Mouse (Mus musculus) heart, embryonic 10.5 days (tissue): ENCODE data around the gene Apol9b. TPM values are rescaled to one million over a fixed set of nuclear protein-coding genes. Genes with fewer than 3 reads are reported as not detected.

Experiments
- DNase-seq: peaks from one replicate; pipeline ENCODE4 v3.0.0-alpha.2; 2017; ENCODE audit warnings: low spot score
- H3K27ac ChIP-seq: fragments of 300-500 bp; sonication (generic); 2 replicates; pipeline ENCODE4 v1.5.1; 2016; ENCODE audit warnings: mild to moderate bottlenecking
- H3K27me3 ChIP-seq: fragments of 300-500 bp; sonication (generic); 2 replicates; pipeline ENCODE4 v1.6.1; 2016; ENCODE audit warnings: mild to moderate bottlenecking; ENCODE audit not compliant: poor library complexity, insufficient read depth, severe bottlenecking
- H3K36me3 ChIP-seq: fragments of 300-500 bp; sonication (generic); 2 replicates; pipeline ENCODE4 v1.6.1; 2016; ENCODE audit warnings: mild to moderate bottlenecking, moderate library complexity
- H3K4me1 ChIP-seq: fragments of 300-500 bp; sonication (generic); 2 replicates; pipeline ENCODE4 v1.6.1; 2016; ENCODE audit warnings: mild to moderate bottlenecking
- H3K4me3 ChIP-seq: fragments of 300-500 bp; sonication (generic); 2 replicates; pipeline ENCODE4 v1.5.1; 2016; ENCODE audit warnings: mild to moderate bottlenecking, moderate library complexity
- H3K9me3 ChIP-seq: fragments of 300-500 bp; sonication (generic); 2 replicates; pipeline ENCODE4 v1.6.1; 2016; ENCODE audit warnings: mild to moderate bottlenecking, moderate library complexity
- WGBS: fragments of 180-500 bp; shearing (Covaris S2); methylation state at CpG from one replicate; pipeline ENCODE4 v1.1.7; 2016; 5-methylcytosine and 5-hydroxymethylcytosine counted together
- polyA plus RNA-seq: library from polyadenylated mRNA; unstranded; fragments of >200 nt; fragmentation: Nextera tagmentation; extraction: Ambion mirVana; gene quantifications from 2 replicates; pipeline ENCODE4 v1.2.1, GENCODE M21; 2016

The Apol9b gene
- polyA plus RNA-seq, 1 experiment from 2014 or later = not detected

DNA sequence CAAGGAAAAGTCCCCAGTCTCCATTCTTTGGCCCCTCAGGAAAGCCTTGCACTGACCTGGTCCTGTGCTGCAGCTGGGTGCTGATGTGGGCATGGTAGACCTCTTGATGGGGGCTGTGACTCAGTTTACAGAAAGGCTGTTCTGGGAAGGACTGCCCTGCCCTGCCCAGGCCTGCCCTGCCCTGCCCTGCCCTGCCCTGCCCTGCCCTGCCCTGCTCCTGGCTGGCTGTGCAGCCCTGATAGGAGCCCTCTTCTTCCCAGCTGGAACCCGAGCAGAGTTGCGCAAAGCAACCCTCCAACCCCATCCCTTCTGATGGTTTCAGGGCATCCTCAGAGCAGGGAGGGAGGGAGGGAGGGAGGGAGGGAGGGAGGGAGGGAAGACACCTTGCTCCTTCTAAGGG, 26.3 kb downstream of the Apol9b start:
- Histone ChIP-seq H3K36me3 (peaks cover 10% of the 10 kb centered on the region), H3K27ac (no peak overlapping the region), H3K4me3 (no peak overlapping the region), H3K27me3 (0 out of 2 replicates have a peak, but pooled peaks cover 15% of the 10 kb centered on the region), H3K9me3 (no peaks in the 10 kb centered on the region), H3K4me1 (peaks cover 16% of the 10 kb centered on the region; the same call in 1 of the 2 replicates)
- no peak for DNase-seq
- no CpG with 5 or more reads among the region's 2 CpGs for whole genome bisulfite sequencing

DNA sequence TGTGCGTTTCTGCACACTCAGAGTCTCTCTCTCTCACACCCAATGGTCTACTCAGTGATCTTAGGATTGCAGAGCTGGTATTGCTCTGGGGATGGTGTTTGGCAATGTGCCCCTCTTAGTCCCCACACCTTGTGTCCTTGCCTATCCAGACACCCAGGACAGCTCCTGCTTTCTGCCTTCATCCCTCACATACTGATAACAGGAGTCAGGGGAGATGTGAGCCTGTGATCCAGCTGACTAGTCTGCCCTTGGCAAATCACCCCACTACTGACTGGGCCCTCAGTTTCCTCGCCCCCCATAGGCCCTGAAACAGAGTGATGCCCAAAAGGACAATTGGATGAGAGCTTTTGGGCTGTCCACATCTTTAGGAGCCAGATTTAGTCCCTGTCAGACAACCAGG, 27.2 kb downstream of the Apol9b start:
- Histone ChIP-seq H3K4me3 (no peak overlapping the region), H3K36me3 (peaks cover 20% of the 10 kb centered on the region), H3K27me3 (0 out of 2 replicates have a peak, but pooled peaks cover 15% of the 10 kb centered on the region), H3K4me1 (peaks cover 16% of the 10 kb centered on the region; the same call in 1 of the 2 replicates), H3K9me3 (no peaks in the 10 kb centered on the region), H3K27ac (no peak overlapping the region)
- no peak for DNase-seq
- 68% methylated on average over 2 of the region's 2 CpGs for WGBS

DNA sequence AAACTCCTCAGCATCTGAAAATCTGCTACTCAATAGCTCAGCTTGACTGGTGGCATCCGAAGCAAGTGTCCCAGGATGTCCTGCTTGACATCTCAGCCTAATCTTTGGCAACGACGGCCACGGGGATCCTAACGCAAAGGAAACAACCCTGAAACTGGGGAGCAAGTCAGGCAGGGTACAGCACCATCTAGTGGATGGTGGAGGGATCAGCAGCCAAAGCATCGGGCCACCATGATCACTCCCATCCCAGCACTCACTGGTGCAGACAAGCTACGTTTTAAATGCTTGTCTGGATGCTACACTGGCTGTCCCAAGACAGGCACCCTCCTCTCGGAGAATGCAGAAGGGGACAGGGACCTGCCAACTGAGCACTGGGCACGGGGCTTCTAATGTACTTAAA, 28.0 kb downstream of the Apol9b start, which contains the start of gene Apol8:
Gene Apol8, minus strand, starts transcription at position 156 of the 400 bp plus-strand sequence.
- 10% methylated on average over 9 of the region's 9 CpGs for WGBS
- DNase-seq = no peak

DNA sequence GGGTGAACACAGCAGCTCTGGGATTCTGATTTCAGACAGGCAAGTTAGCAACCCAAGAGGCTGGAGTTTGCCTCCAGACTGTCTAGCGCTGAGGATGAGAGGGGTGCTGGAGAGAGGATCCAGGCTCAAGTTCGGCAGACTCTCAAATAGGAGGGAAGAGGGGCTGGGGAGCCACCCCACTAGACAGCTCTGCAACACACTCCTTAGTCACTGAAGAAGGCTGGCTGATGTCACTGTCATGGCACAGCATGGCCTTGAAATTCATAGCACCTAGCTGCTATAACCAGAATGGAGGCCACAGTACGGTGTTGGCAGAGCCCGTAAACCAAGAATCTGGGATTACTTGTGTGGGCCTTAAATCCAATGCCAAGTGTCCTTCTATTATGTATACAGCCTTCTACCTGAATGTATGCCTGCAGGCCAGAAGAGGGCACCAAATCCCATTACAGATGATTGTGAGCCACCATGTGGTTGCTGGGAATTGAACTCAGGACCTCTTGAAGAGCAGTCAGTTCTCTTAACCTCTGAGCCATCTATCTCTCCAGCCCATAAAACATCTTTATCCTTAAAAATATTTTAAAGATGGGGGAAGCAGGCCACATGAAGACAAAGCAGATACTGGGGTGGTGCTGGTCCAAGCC, 28.9 kb downstream of the Apol9b start:
- 0 out of 2 replicates have a peak, but pooled peaks cover 11% of the 10 kb centered on the region for H3K27me3 ChIP-seq
- peaks cover 16% of the 10 kb centered on the region; the same call in 1 of the 2 replicates for H3K4me1 ChIP-seq
- no peak overlapping the region for H3K4me3 ChIP-seq
- peaks cover 36% of the 10 kb centered on the region for H3K36me3 ChIP-seq
- DNase-seq = no peak
- WGBS = 83% methylated on average over 4 of the region's 4 CpGs
- H3K9me3 ChIP-seq = no peaks in the 10 kb centered on the region
- H3K27ac ChIP-seq = no peak overlapping the region

More for the DNA sequence above, 28.0 kb downstream of the Apol9b start, which contains the start of gene Apol8:
- peaks cover 16% of the 10 kb centered on the region; the same call in 1 of the 2 replicates for H3K4me1 ChIP-seq
- H3K27me3 ChIP-seq = 0 out of 2 replicates have a peak, but pooled peaks cover 15% of the 10 kb centered on the region
- H3K36me3 ChIP-seq = peaks cover 27% of the 10 kb centered on the region
- no peak within 1 kb of the TSS for H3K27ac ChIP-seq
- H3K4me3 ChIP-seq = no peak within 1 kb of the TSS
- no peaks in the 10 kb centered on the region for H3K9me3 ChIP-seq

DNA sequence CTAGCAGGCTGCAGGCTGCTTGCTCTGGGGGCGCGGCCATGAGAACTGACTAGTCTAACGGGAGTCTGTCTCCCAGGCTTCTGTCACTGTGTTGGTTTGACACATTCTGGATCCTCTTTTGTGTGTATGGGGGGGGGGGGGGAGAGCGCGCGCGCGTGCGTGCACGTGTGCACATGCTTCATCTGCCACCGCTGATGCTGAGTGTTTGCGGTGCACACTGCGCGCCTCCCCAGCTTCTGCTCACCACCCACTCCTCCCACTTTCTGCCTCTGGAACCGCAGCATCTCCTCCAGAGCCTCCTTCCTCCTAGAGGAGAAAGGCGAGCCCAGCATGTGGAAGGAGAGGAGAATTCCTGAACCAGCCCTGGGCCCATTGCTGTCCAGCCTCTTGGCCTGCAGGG, 31.2 kb downstream of the Apol9b start:
- DNase-seq = no peak
- H3K27ac ChIP-seq = no peak overlapping the region
- H3K9me3 ChIP-seq = no peaks in the 10 kb centered on the region
- 94% methylated on average over 16 of the region's 16 CpGs for WGBS
- H3K36me3 ChIP-seq = peaks cover 59% of the 10 kb centered on the region
- H3K4me1 ChIP-seq = peaks cover 8% of the 10 kb centered on the region; the same call in 1 of the 2 replicates
- H3K27me3 ChIP-seq = 0 out of 2 replicates have a peak, but pooled peaks cover 3% of the 10 kb centered on the region
- no peak overlapping the region for H3K4me3 ChIP-seq

DNA sequence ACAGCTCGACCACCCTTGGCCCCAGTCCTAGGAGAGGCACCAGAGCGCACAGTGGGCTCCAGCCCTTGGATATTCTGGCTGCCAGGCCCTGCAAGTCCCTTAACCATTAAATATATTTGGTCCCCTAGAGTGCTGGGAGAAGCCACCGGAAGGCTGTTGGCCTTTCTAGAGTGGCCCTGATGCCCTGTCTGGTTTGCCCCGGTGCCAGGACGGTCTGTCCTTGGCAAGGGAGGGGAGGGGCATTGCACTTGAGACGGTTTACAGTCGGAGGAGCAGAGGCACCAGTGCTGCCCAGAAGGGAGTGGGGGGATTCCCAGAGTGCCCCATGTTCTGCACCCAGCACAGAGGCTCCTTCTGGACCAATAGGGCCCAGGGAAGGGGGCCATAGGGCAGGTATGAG, 32.2 kb downstream of the Apol9b start:
- DNase-seq = no peak
- Histone ChIP-seq H3K9me3 (no peaks in the 10 kb centered on the region), H3K36me3 (peaks cover 70% of the 10 kb centered on the region)

DNA sequence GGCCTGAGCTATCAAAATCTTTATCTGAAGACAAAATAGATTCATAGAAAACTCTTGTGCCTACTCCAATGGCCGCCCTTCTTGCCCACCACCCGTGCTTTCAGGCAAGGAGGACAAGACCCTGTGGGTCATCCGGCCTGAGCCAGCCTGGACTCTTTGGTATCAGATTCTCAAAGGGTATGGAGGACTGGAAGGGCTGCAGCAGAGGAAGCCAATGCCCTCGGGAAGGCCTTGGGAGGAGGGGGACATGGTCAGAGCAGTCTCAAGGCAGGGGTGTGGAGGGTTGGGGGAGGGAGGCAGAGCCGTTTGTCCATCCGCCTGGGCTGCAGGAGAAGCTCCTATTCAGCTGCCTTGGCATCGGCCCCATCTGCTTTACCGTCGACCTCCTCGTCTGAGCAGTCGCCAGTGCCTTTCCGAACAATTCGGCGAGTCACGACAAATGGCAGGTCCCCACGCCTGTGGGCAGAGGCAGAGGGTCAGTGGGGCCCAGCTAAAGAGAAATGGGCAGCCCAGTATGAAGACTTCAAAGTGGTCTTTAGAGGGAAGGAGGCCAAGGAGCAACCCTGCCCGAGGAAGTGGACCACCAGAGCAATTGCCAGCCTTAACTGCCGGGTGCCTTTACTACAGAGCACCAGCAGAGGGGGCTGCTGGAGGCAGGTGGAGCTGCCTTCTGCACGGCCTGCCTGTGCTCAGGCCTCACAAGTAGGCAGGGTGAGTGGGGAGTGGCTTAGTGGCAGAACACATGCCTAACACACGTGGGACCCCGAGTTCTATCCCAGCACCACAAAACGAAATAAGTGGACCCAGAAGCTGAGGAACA, 32.9 kb downstream of the Apol9b start:
- no peak for DNase-seq
- Histone ChIP-seq H3K27ac (no peak overlapping the region), H3K27me3 (no peaks in the 10 kb centered on the region), H3K4me1 (peaks cover 6% of the 10 kb centered on the region; the same call in 1 of the 2 replicates), H3K4me3 (no peak overlapping the region), H3K36me3 (peaks cover 77% of the 10 kb centered on the region), H3K9me3 (no peaks in the 10 kb centered on the region)
- WGBS = 80% methylated on average over 22 of the region's 22 CpGs

More for the DNA sequence above, 32.2 kb downstream of the Apol9b start:
- H3K27me3 ChIP-seq = no peaks in the 10 kb centered on the region
- H3K4me3 ChIP-seq = no peak overlapping the region
- no peak overlapping the region for H3K27ac ChIP-seq
- peaks cover 8% of the 10 kb centered on the region; the same call in 1 of the 2 replicates for H3K4me1 ChIP-seq
- WGBS = 96% methylated on average over 7 of the region's 7 CpGs

DNA sequence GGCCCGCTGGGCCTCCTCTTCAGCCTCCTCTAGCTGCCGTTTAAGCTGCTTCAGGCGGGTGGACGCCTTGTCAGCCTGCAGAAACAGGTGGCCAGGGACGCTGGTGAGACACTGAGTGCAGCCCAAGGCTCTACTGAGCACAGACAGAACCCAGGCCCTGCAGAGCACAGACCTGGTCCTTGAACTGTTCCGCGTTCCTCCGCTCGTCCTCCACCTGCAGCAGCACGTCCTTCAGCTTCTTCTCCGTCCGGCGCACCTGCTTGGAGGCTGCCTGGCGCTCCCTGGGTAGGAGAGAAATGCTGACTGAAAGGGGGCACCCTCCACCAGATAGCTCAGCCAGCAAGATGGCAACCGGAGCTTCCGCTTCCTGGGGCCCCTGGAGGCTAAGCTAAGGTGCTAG, 34.2 kb downstream of the Apol9b start:
- Histone ChIP-seq H3K9me3 (no peaks in the 10 kb centered on the region), H3K27ac (no peak overlapping the region), H3K4me3 (no peak overlapping the region), H3K27me3 (no peaks in the 10 kb centered on the region), H3K4me1 (no peaks in the 10 kb centered on the region), H3K36me3 (peaks cover 89% of the 10 kb centered on the region)
- WGBS = 91% methylated on average over 16 of the region's 16 CpGs
- no peak for DNase-seq

DNA sequence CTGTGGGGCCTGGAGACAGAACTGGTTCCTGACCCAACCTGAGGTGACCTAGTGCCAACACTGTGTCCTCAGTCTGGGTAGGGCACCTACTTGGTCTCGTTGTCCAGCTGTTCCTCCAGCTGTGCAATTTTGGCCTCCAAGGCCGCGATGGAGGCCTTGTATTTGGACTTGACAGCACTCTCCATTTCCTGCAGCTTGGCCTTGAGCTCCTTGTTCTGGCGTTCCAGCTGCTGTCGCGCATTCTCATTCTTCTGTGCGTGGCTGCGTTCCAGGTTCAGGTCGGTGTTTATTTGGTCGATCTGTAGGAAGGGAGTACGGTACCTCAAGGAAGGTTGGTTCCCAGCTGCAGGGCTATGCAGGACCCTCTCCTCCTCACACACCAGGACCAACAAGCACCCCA, 34.9 kb downstream of the Apol9b start:
- no peaks in the 10 kb centered on the region for H3K4me1 ChIP-seq
- H3K27me3 ChIP-seq = no peaks in the 10 kb centered on the region
- no peak overlapping the region for H3K4me3 ChIP-seq
- DNase-seq = no peak
- H3K9me3 ChIP-seq = no peaks in the 10 kb centered on the region
- H3K27ac ChIP-seq = no peak overlapping the region
- H3K36me3 ChIP-seq = peaks cover 96% of the 10 kb centered on the region
- 95% methylated on average over 11 of the region's 11 CpGs for WGBS

DNA sequence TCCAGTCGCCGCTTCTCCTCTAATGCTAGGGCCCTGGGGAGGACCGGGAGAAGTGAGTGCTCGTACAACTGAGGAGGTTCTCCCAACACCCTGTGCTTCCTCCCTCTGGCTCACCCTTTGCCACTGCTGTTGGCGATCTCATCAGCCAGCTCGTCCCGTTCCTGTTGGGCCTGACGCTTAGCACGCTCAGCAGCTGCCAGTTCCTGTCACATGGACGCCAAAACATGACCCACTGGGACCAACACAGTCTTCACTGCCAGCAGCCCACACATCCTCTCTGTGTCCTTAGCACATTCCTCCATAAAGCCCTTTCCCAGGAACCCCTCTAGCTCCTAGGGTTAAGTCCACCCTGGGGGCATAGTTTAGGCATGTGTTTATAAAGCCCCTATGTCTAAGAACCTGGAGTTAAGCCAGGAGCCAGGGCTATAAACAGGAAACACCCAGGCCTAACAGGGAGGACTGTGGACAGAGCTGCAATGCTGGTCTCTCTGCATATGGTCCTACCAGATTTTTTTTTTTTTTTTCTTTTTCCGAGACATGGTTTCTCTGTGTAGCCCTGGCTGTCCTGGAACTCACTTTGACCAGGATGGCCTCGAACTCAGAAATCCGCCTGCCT, 35.7 kb downstream of the Apol9b start:
- peaks cover 100% of the 10 kb centered on the region for H3K36me3 ChIP-seq
- H3K27me3 ChIP-seq = no peaks in the 10 kb centered on the region
- DNase-seq = no peak
- WGBS = 84% methylated on average over 13 of the region's 13 CpGs
- H3K9me3 ChIP-seq = no peaks in the 10 kb centered on the region
- no peak overlapping the region for H3K4me3 ChIP-seq
- H3K27ac ChIP-seq = no peak overlapping the region
- no peaks in the 10 kb centered on the region for H3K4me1 ChIP-seq

DNA sequence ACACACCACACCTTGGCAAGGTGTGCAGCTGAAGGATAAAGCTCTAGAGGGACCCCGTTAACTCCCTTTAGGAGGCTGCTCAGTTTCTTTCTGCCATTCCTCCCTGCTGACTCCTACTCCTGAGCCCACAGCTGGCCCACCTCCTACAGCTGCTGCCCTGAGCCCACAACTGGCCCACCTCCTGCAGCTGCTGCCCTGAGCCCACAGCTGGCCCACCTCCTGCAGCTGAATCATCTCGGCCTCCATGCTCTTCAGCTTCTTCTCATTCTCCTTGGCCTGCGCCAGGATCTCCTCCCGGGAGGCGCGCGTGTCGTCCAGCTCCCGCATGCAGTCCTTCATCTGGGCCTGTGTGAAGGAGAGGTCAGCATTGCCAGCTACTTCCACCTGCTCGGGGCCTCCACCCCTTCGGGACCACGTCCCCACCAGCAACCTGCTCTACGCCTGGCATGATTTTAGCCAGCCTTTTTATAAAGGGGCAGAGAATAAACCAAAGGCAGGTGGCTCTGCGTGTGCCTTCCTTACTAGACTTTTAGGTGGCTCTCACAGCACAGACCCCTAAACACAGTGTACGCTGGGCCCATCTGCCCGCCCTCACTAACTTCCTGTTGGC, 36.8 kb downstream of the Apol9b start:
- H3K4me1 ChIP-seq = no peaks in the 10 kb centered on the region
- H3K36me3 ChIP-seq = peaks cover 100% of the 10 kb centered on the region
- WGBS = 95% methylated on average over 16 of the region's 16 CpGs
- H3K9me3 ChIP-seq = no peaks in the 10 kb centered on the region
- H3K4me3 ChIP-seq = no peak overlapping the region
- DNase-seq = no peak
- no peaks in the 10 kb centered on the region for H3K27me3 ChIP-seq
- H3K27ac ChIP-seq = no peak overlapping the region

DNA sequence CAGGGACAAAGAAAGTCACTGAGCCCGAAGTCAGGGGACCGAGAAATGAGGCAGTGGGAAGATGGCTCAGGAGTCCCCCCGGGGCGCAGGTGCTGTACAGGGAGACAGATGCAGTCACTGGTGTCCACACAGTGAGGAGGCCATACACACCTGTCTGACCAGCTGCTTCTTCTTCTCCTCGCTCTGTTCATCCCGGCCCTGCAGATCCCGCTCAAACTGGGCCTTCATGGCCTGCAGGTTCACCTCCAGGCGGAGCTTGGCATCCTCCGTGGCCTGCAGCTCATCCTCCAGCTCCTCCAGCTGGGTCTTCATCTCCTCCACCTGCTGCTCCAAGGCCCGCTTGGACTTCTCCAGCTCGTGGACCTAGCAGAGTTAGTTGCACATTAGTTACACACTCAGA, 38.1 kb downstream of the Apol9b start:
- no peak for DNase-seq

More for the DNA sequence above, 38.1 kb downstream of the Apol9b start:
- H3K36me3 ChIP-seq = peaks cover 100% of the 10 kb centered on the region
- no peak overlapping the region for H3K4me3 ChIP-seq
- no peak overlapping the region for H3K27ac ChIP-seq
- WGBS = 91% methylated on average over 11 of the region's 11 CpGs
- no peaks in the 10 kb centered on the region for H3K27me3 ChIP-seq
- no peaks in the 10 kb centered on the region for H3K9me3 ChIP-seq
- H3K4me1 ChIP-seq = no peaks in the 10 kb centered on the region
